Mouse (Mus musculus) kidney, adult 2 months (tissue): ENCODE results near the gene Nsun4. TPM values are rescaled to one million over a fixed set of nuclear protein-coding genes. Genes with fewer than 3 reads are reported as not detected.

Experiments used
- DNase-seq: peaks from one replicate; pipeline ENCODE4 v3.0.0; 2021
- H3K27ac ChIP-seq: fragments of 200-500 bp; 2 replicates; pipeline ENCODE4 v1.5.1; 2012; ENCODE audit warnings: low read depth, low read length, control low read depth, inconsistent platforms; ENCODE audit not compliant: insufficient read depth
- H3K27me3 ChIP-seq: fragments of 200-500 bp; replicated peaks from 2 replicates; pipeline ENCODE4 v1.6.1; 2012; ENCODE audit warnings: mild to moderate bottlenecking, moderate library complexity, low read length, inconsistent platforms; ENCODE audit not compliant: control insufficient read depth, insufficient read depth
- H3K36me3 ChIP-seq: fragments of 200-500 bp; 2 replicates; pipeline ENCODE4 v1.6.1; 2012; ENCODE audit warnings: mild to moderate bottlenecking, moderate library complexity, low read length, inconsistent platforms; ENCODE audit not compliant: control insufficient read depth, insufficient read depth
- H3K4me1 ChIP-seq: fragments of 200-500 bp; 2 replicates; pipeline ENCODE4 v1.6.1; 2011; ENCODE audit warnings: low read length; ENCODE audit not compliant: control insufficient read depth, insufficient read depth
- H3K4me3 ChIP-seq: fragments of 200-500 bp; 2 replicates; pipeline ENCODE4 v1.5.1; 2011; ENCODE audit warnings: mild to moderate bottlenecking, low read depth, low read length, control low read depth; ENCODE audit not compliant: insufficient read depth
- CTCF ChIP-seq: fragments of 200-500 bp; conservative IDR thresholded peaks from 2 replicates; pipeline ENCODE4 v1.5.1; 2011; ENCODE audit warnings: low read depth, mild to moderate bottlenecking, control low read depth, low read length, moderate library complexity, mixed read lengths; ENCODE audit not compliant: insufficient read depth, insufficient read length
- POLR2A ChIP-seq: fragments of 200-500 bp; IDR thresholded peaks from one replicate; pipeline ENCODE4 v1.6.1; 2011; ENCODE audit warnings: low read depth, low read length, control low read depth
- WGBS: fragments of 180-500 bp; shearing (Covaris S2); methylation state at CpG from one replicate; pipeline ENCODE4 v1.1.7; 2018; 5-methylcytosine and 5-hydroxymethylcytosine counted together
- polyA plus RNA-seq: library from polyadenylated mRNA; depleted of rRNA; stranded (reverse); fragments of >200 nt; gene quantifications from 2 replicates; pipeline ENCODE4 v1.2.3, GENCODE M21; 2012

Gene Nsun4
- polyA plus RNA-seq, 1 experiment, result 16.7 TPM

GRCm38 (mm10) chr4:116076369-116077231 lies 22.9 kb upstream of the Nsun4 start:
- peaks cover 4% of the 10 kb centered on the region for H3K36me3 ChIP-seq
- WGBS, result 1% methylated on average over 37 of the region's 37 CpGs
- H3K4me1 ChIP-seq, result peaks cover 22% of the 10 kb centered on the region
- TF ChIP-seq CTCF, result no peak
- no peak for TF ChIP-seq POLR2A
- peak overlapping the region; percentile 94 for H3K4me3 ChIP-seq
- DNase-seq, result peak; percentile 53
- H3K27me3 ChIP-seq, result no peaks in the 10 kb centered on the region; the same call in 1 of the 2 replicates
- peak overlapping the region; percentile 57 for H3K27ac ChIP-seq

GRCm38 (mm10) chr4:116075631-116076368 lies 22.1 kb upstream of the Nsun4 start:
- under 1% methylated on average over 77 of the region's 77 CpGs for WGBS

GRCm38 (mm10) chr4:116074861-116075620 lies 21.4 kb upstream of the Nsun4 start, which contains the start of the genes Uqcrh and Lrrc41:
Gene Uqcrh (minus strand): TSS chr4:116075071.
Gene Lrrc41 (plus strand): TSS chr4:116075269.
- WGBS, result under 1% methylated on average over 55 of the region's 55 CpGs
- peak within 1 kb of the TSS; percentile 99 for H3K27ac ChIP-seq
- H3K36me3 ChIP-seq, result peaks cover 3% of the 10 kb centered on the region; the same call in 1 of the 2 replicates
- peak; percentile 97 for DNase-seq
- H3K4me1 ChIP-seq, result peaks cover 22% of the 10 kb centered on the region
- peak; percentile 78 for TF ChIP-seq POLR2A
- no peak for TF ChIP-seq CTCF
- no peaks in the 10 kb centered on the region; the same call in 1 of the 2 replicates for H3K27me3 ChIP-seq
- peak within 1 kb of the TSS; percentile 99 for H3K4me3 ChIP-seq

More at GRCm38 (mm10) chr4:116075631-116076368, 22.1 kb upstream of the Nsun4 start:
- DNase-seq, result peak; percentile 78
- no peaks in the 10 kb centered on the region; the same call in 1 of the 2 replicates for H3K27me3 ChIP-seq
- H3K27ac ChIP-seq, result peak overlapping the region; percentile 57
- peaks cover 22% of the 10 kb centered on the region for H3K4me1 ChIP-seq
- H3K4me3 ChIP-seq, result peak overlapping the region; percentile 94
- no peak; the same call in 1 of the 2 replicates for TF ChIP-seq CTCF
- TF ChIP-seq POLR2A, result no peak
- peaks cover 3% of the 10 kb centered on the region for H3K36me3 ChIP-seq

GRCm38 (mm10) chr4:116074145-116074675 lies 20.5 kb upstream of the Nsun4 start:
- WGBS, result 1% methylated on average over 8 of the region's 8 CpGs
- peak; percentile 30 for DNase-seq
- peak overlapping the region; percentile 99 for H3K27ac ChIP-seq
- H3K4me3 ChIP-seq, result peak overlapping the region; percentile 99
- TF ChIP-seq CTCF, result no peak
- TF ChIP-seq POLR2A, result no peak
- H3K27me3 ChIP-seq, result no peaks in the 10 kb centered on the region; the same call in 1 of the 2 replicates
- peaks cover 22% of the 10 kb centered on the region for H3K4me1 ChIP-seq
- peaks cover 5% of the 10 kb centered on the region for H3K36me3 ChIP-seq

GRCm38 (mm10) chr4:116073146-116073545 lies 19.5 kb upstream of the Nsun4 start:
- H3K36me3 ChIP-seq, result peaks cover 10% of the 10 kb centered on the region
- DNase-seq, result peak; percentile 27
- 36% methylated on average over 4 of the region's 4 CpGs for WGBS
- H3K27ac ChIP-seq, result no peak overlapping the region
- TF ChIP-seq CTCF (peak; percentile 28; the same call in 1 of the 2 replicates), POLR2A (no peak)
- H3K4me3 ChIP-seq, result no peak overlapping the region
- peaks cover 22% of the 10 kb centered on the region for H3K4me1 ChIP-seq
- H3K27me3 ChIP-seq, result no peaks in the 10 kb centered on the region; the same call in 1 of the 2 replicates

- 35% methylated on average over 6 of the region's 6 CpGs for WGBS
- no peak for DNase-seq
- Histone ChIP-seq H3K4me3 (no peak overlapping the region), H3K27ac (no peak overlapping the region), H3K4me1 (peaks cover 10% of the 10 kb centered on the region; the same call in 1 of the 2 replicates), H3K27me3 (no peaks in the 10 kb centered on the region; the same call in 1 of the 2 replicates), H3K36me3 (peaks cover 13% of the 10 kb centered on the region)
- TF ChIP-seq POLR2A, result no peak
- TF ChIP-seq CTCF, result no peak
These were observed 16.4 kb upstream of the Nsun4 start for GRCm38 (mm10) chr4:116070116-116070515.
